Mouse (Mus musculus) stomach, postnatal 0 days (tissue): ENCODE results near the gene Sh2d3c.

Experiments
- CTCF ChIP-seq: IDR thresholded peaks from 2 replicates; pipeline ENCODE4 v1.5.1; 2016; ENCODE audit warnings: antibody characterized with exemption, low read depth, mild to moderate bottlenecking, moderate library complexity
- EP300 ChIP-seq: optimal IDR thresholded peaks from 2 replicates; pipeline ENCODE3; 2016; ENCODE audit warnings: antibody characterized with exemption

- TF ChIP-seq CTCF, result no peak
- TF ChIP-seq EP300, result no peak
Observed at GRCm38 (mm10) chr2:32779714-32780113, 58.9 kb downstream of the Sh2d3c start.
